Mouse (Mus musculus) hematopoietic stem cell, adult 5-6 weeks (primary cell): ENCODE results near the gene Slc35g1. TPM values are rescaled to one million over a fixed set of nuclear protein-coding genes. Genes with fewer than 3 reads are reported as not detected.

Experiments
- ATAC-seq, 2 experiments: fragments of 125-278 bp in 1 of 2; replicated peaks in 1 of 2; 2 replicates each; pipeline ENCODE4 v1.8.0; 2016 to 2017; ENCODE audit warnings: inconsistent platforms in 2 of 2, mild to moderate bottlenecking in 2 of 2, moderate number of reproducible peaks in 2 of 2, low read depth in 1 of 2, moderate TSS enrichment in 1 of 2; ENCODE audit not compliant: low FRiP score in 2 of 2, poor library complexity in 2 of 2, severe bottlenecking in 2 of 2, insufficient read depth in 1 of 2, low TSS enrichment in 1 of 2
- total RNA-seq: library from RNA; stranded (forward); fragments of 172-1452, 232-1000 nt; gene quantifications from 2 replicates; pipeline ENCODE4 v1.2.3, GENCODE M21; 2017

Slc35g1 gene
- total RNA-seq, 1 experiment from 2014 or later = 10.9 TPM

DNA sequence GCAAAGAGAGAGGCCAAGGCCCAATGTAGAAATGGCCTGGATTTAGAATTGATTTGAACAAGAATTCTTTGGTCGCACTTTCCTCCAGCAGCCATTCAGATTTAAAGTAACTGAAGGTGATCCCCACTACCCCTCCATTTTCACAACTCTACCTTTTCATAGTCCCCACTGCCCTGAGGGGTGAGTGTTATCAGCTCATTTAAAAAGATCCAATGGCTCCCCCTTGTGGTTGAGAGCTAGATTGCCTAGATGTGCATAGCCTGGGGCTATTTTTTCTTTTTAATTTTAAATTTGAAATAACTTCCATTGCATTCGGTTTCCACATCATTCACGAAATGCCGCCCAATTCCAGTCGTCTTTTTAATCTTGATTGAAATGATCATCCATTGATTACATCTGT, 33.5 kb downstream of the Slc35g1 start:
- ATAC-seq = peak; percentile 53 to 62; a peak in 2 of 4 replicates

DNA sequence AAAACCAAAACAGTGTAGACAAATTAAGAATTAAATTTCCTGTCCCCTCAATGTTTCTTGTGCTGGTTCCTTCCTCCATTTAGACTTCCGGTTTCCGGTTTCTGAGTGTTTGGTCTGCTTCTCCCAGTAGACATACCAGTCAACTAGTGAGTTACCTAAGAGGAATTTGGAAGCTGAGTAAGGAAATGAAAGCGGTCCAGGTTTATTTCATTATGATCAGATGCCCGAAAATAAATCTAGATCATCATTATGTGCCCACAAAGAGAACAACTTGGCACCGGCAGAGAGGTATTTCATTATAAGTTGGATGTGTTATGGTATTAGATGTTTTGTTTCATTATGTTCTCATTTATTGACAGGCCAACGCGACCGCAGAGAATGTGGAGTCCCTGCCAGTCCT, 34.7 kb downstream of the Slc35g1 start:
- ATAC-seq = no peak

DNA sequence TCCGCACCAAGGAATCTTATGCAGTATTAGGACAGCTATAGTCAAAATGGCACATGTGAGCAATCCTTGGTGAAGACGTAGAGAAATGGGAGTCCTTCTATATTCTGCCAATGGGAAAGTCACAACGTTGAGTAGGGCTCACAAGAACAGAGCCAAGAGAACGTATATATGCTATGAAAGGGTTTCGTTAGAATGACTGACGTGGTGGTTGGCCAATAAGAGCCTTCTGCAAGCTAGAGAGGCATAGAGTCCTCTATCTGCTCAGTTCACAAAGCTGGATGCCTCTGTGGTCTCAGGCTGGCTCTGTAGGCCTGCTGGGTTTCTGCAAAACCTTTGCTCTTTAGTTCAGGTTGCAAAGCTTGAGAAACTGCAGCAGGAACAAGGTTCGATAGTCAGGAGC, 35.5 kb downstream of the Slc35g1 start:
- no peak for ATAC-seq

DNA sequence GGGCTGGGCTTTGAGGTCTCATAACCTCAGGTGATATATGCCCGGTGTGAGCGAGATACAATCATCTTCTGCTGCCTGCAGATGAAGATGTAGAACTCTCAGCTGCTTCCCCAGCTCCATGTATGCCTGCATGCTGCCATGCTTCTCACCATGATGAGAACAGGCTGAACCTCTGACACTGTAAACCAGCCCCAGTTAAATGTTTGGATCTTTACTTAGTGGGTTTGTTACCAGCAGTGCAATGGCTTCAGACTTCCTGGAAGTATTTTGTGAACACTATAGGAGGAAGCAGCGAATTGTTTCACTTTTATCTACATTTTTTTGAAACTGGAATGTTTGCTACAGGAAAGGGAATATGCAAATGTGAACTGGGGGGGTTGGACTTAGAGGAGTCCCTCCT, 36.2 kb downstream of the Slc35g1 start:
- no peak for ATAC-seq

DNA sequence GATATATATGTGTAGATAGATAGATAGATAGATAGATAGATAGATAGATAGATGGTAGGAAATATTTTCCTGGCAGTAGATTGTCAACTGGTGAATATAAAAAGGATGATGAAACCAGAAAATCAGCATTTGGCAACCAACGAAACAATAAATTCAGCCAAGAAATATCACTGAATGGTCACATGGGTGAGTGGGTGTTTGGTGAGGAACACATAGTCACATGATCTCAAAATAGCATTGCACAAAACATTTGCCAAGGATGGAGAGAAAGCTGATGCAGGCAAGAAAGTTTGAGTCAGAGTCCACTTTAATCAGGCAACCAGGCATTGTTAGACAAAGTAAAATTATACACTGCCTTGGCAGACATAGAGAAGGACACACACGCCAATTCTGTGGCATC, 37.6 kb downstream of the Slc35g1 start:
- ATAC-seq = no peak

DNA sequence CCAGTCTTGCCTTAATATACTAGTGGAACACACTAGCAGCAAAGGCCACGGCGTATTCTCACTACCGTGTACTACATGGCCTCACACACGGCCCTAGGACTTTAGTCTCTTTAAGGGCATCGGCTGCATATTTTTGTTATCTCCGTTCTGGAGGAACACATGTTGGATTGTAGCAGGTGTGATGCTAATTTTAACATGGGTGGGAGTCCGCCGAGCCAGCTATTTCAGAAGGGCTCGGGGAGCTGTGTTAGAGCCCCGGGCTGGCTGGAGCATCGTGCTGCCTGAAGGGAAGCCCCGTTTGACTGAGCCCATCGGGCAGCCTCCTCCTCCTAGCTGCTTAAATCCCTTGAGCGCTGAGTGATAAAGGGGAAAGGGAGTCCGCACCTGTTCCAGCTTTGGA, 39.4 kb downstream of the Slc35g1 start:
- ATAC-seq = no peak

DNA sequence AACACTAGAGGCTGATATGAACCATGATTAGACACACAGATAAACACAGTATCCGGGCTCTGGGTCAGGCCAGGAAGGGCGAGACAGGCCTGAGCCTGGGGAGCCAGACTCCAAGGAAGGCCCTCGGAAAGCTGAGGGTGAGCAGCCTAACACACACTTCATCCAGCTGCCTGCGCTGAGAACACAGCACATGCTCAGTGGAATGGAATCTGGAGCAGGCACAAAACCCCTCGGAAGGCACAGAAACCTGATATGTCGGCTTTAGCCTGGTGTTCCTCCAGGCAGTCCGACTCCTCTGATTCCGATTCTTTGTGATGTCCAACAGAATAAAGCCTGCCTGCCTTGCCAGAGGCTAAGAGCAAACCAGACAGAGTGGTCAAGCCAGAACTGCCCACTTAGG, 46.1 kb downstream of the Slc35g1 start:
- no peak for ATAC-seq

DNA sequence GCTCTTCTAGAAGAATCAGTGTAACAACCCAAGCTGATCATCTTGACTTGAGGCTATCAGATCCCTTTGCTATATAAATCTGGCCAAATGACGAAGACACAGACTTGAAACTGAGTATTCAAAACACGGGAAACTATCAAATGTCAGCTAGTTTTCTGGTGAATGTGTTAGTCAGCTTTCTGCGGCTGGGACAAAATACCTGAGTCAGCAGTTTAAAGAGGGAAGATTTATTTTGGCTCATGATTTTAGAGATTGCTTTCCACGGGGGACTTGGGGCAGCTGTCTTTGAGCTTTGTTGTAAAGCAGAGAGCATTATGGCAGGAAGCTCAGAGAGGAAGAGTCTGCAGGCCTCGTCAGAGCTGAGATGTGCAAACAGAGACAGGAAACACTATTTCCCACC, 50.0 kb downstream of the Slc35g1 start:
- ATAC-seq = no peak

Other genes starting within 250 kb of the Slc35g1 start
- 41.5 and 51.5 TPM in 2 replicates for gene Fra10ac1, start 171.8 kb upstream of the Slc35g1 start, total RNA-seq
- 3.0 TPM in 1 of 2 replicates, not detected in the other for gene Lgi1, start 131.4 kb upstream of the Slc35g1 start, total RNA-seq
- gene Plce1, start 85.1 kb downstream of the Slc35g1 start, total RNA-seq = not detected in 2 replicates